Comparison of ENCODE assay signal across 17 mouse cellular contexts in the genomic region with DNA sequence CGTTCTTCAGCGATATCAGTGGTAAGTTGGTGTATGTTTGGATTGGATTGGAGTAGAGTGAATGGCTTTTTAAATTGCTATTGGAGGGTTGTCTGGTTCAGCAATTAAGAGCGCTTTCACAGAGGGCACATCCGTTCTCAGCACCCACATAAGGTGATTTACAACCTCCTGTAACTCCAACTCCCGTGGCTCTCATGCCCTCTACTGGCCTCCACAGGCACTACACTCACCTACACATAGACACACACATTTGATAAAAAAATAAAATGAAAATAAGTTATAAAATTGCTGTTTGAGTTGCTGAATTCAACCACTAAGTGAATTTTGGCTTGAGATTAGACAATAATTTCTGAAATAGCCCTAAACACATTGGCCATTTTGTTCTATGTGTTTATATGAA. TPM values are rescaled to one million over a fixed set of nuclear protein-coding genes. Genes with fewer than 3 reads are reported as not detected.
DNase-seq lines count a peak whose midpoint lies in the region; ATAC-seq and TF ChIP-seq lines count a peak whose summit lies in the region.
"Had no signal": no experiment of that assay in that cellular context is flagged by ENCODE, and none has a peak within 500 bp of the region (broad histone marks: within the 10 kb centered on the region; RNA-seq: fewer than 3 reads in every experiment).

No protein-coding gene starts in this region.

- TF ChIP-seq CTCF in heart, adult 2 months (IDR thresholded peaks at IDR 0.05), result peak; percentile 44
- TF ChIP-seq CTCF in midbrain, postnatal 0 days (IDR thresholded peaks at IDR 0.05), result peak; percentile 36
- peak; percentile 55 for TF ChIP-seq CTCF in Patski (IDR thresholded peaks at IDR 0.05)
- TF ChIP-seq CTCF in small intestine, adult 2 months (IDR thresholded peaks at IDR 0.05; ENCODE audit: extremely low read depth, insufficient read length, insufficient replicate concordance, low read depth, low read length), result peak; percentile 43; the same call in 1 of the 2 replicates

- ATAC-seq in midbrain, postnatal 0 days (ENCODE audit: low FRiP score), result no peak
- no peak for ATAC-seq in midbrain, embryonic 15.5 days (replicated peaks)
- ATAC-seq in Patski, result no peak

- H3K36me3 ChIP-seq in heart, adult 2 months (ENCODE audit: control insufficient read depth, insufficient read depth, low read length), result no peaks in the 10 kb centered on the region
- H3K36me3 ChIP-seq in midbrain, postnatal 0 days (ENCODE audit: insufficient read depth, low read length), result no peaks in the 10 kb centered on the region
- no peaks in the 10 kb centered on the region for H3K36me3 ChIP-seq in midbrain, embryonic 15.5 days (replicated peaks)
- H3K36me3 ChIP-seq in small intestine, adult 2 months (ENCODE audit: control insufficient read depth, insufficient read depth, low read length), result no peaks in the 10 kb centered on the region
- H3K36me3 ChIP-seq: heart, embryonic 10.5 days; hindbrain, embryonic 12.5 days; limb, embryonic 13.5 days had no signal

- WGBS in heart, adult 2 months, result 80% methylated on average over 5 of the region's 5 CpGs
- 82% methylated on average over 5 of the region's 5 CpGs for WGBS in midbrain, postnatal 0 days
- 80% methylated on average over 5 of the region's 5 CpGs for WGBS in midbrain, embryonic 15.5 days
- WGBS in small intestine, adult 2 months, result 81% methylated on average over 5 of the region's 5 CpGs

- no peak overlapping the region for H3K4me2 ChIP-seq in midbrain, postnatal 0 days (ENCODE audit: low read depth, low read length, poor library complexity, severe bottlenecking)
- no peak overlapping the region for H3K4me2 ChIP-seq in midbrain, embryonic 15.5 days
- H3K4me2 ChIP-seq: hindbrain, embryonic 12.5 days; limb, embryonic 13.5 days had no signal

- H3K4me3 ChIP-seq in heart, adult 2 months, result no peak overlapping the region
- H3K4me3 ChIP-seq in midbrain, postnatal 0 days (ENCODE audit: low read depth, low read length), result no peak overlapping the region
- no peak overlapping the region for H3K4me3 ChIP-seq in midbrain, embryonic 15.5 days
- no peak overlapping the region for H3K4me3 ChIP-seq in small intestine, adult 2 months (ENCODE audit: low read depth, low read length)
- H3K4me3 ChIP-seq: heart, embryonic 10.5 days; hindbrain, embryonic 12.5 days; limb, embryonic 13.5 days had no signal

- 0 out of 2 replicates have a peak, but pooled peaks cover 5% of the 10 kb centered on the region for H3K9me3 ChIP-seq in midbrain, postnatal 0 days (ENCODE audit: low read length)
- no peaks in the 10 kb centered on the region for H3K9me3 ChIP-seq in midbrain, embryonic 15.5 days
- H3K9me3 ChIP-seq: heart, embryonic 10.5 days; hindbrain, embryonic 12.5 days had no signal

- no peaks in the 10 kb centered on the region for H3K79me2 ChIP-seq in heart, adult 2 months (replicated peaks; ENCODE audit: control insufficient read depth, insufficient read depth, low read length)

- TF ChIP-seq POLR2A in heart, adult 2 months (IDR thresholded peaks at IDR 0.05; ENCODE audit: insufficient read depth, low read depth, low read length), result no peak
- TF ChIP-seq POLR2A in small intestine, adult 2 months (IDR thresholded peaks at IDR 0.05; ENCODE audit: low read depth, low read length), result no peak

- no peak overlapping the region for H3K27ac ChIP-seq in heart, adult 2 months
- no peak overlapping the region for H3K27ac ChIP-seq in midbrain, postnatal 0 days (ENCODE audit: low read depth, low read length)
- no peak overlapping the region for H3K27ac ChIP-seq in midbrain, embryonic 15.5 days
- no peak overlapping the region for H3K27ac ChIP-seq in small intestine, adult 2 months (ENCODE audit: insufficient read depth, low read depth, low read length)
- H3K27ac ChIP-seq: heart, embryonic 10.5 days; hindbrain, embryonic 12.5 days; limb, embryonic 13.5 days had no signal

- POLR2A ChIA-PET in Patski (lab: Charles Lee), result no interaction called here

- peaks cover 3% of the 10 kb centered on the region; the same call in 1 of the 2 replicates for H3K27me3 ChIP-seq in heart, adult 2 months (ENCODE audit: control insufficient read depth, insufficient read depth, low read length)
- peaks cover 16% of the 10 kb centered on the region for H3K27me3 ChIP-seq in midbrain, postnatal 0 days (ENCODE audit: insufficient read depth, low read length)
- H3K27me3 ChIP-seq in midbrain, embryonic 15.5 days (replicated peaks), result peaks cover 26% of the 10 kb centered on the region
- H3K27me3 ChIP-seq in Patski, result peaks cover 50% of the 10 kb centered on the region
- peaks cover 9% of the 10 kb centered on the region for H3K27me3 ChIP-seq in small intestine, adult 2 months (ENCODE audit: control insufficient read depth, insufficient read depth, low read length)

- no peaks in the 10 kb centered on the region for H3K4me1 ChIP-seq in heart, adult 2 months (ENCODE audit: control insufficient read depth, insufficient read depth, low read length)
- no peaks in the 10 kb centered on the region for H3K4me1 ChIP-seq in midbrain, postnatal 0 days (ENCODE audit: insufficient read depth, low read length)
- peaks cover 2% of the 10 kb centered on the region for H3K4me1 ChIP-seq in midbrain, embryonic 15.5 days
- no peaks in the 10 kb centered on the region for H3K4me1 ChIP-seq in small intestine, adult 2 months (ENCODE audit: control insufficient read depth, insufficient read depth, insufficient read length, low read length)

- CTCF ChIA-PET in Patski (lab: Charles Lee), result no interaction called here

- no peak for DNase-seq in heart, adult 2 months
- no peak for DNase-seq in heart, postnatal 25 days (ENCODE audit: low spot score)
- DNase-seq in midbrain, postnatal 0 days (ENCODE audit: low spot score), result no peak
- no peak for DNase-seq in Patski (ENCODE audit: low read depth, low spot score)
- DNase-seq in spleen, postnatal 4 days (ENCODE audit: low spot score in 2 of 2), result no peak
- DNase-seq in thymus, adult 18-20 months, result no peak
- DNase-seq: embryo, embryonic 11 days; thymus, postnatal 36 days had no signal

- intact Hi-C loops in heart, adult 2 months (cut with DNase I), result no loop called here
- intact Hi-C loops in heart, postnatal 25 days (cut with DNase I), result no loop called here

- in situ Hi-C loops in Patski (cut with MboI; ENCODE audit: low pct_unique_long_range_greater_than_20kb), result no loop called here

- TF ChIP-seq EP300 in heart, adult 2 months (IDR thresholded peaks at IDR 0.05; ENCODE audit: insufficient read depth, low read depth, low read length), result no peak

- H3K9ac ChIP-seq in heart, adult 2 months (ENCODE audit: low read depth, low read length), result no peak overlapping the region
- no peak overlapping the region for H3K9ac ChIP-seq in midbrain, postnatal 0 days (replicated peaks; ENCODE audit: low read length, poor library complexity, severe bottlenecking)
- H3K9ac ChIP-seq in midbrain, embryonic 15.5 days, result no peak overlapping the region
- H3K9ac ChIP-seq: hindbrain, embryonic 12.5 days; limb, embryonic 13.5 days had no signal

RNA-seq across cellular contexts. Expression of a gene that starts 5.5 kb away (rescaled TPM):
- total RNA-seq in heart, adult 2 months (2021), result 1 to 10 TPM in 1 of 2 experiments, under 1 TPM in 1; 0.94 to 1.5 TPM
- polyA plus RNA-seq in heart, adult 2 months (2012; rRNA removed), result 0.61 and 1.5 TPM in 2 replicates
- under 1 TPM; 0.44 to 0.61 TPM for total RNA-seq in heart, postnatal 25 days (2021)
- 0.05 TPM in 1 of 2 replicates, not detected in the other for total RNA-seq in midbrain, postnatal 0 days (2014; rRNA removed)
- polyA plus RNA-seq in midbrain, postnatal 0 days (2015; fragmentation: Nextera tagmentation; extraction: Ambion mirVana), result 0.16 TPM in 1 of 2 replicates, not detected in the other
- 0.04 TPM in 1 of 2 replicates, not detected in the other for polyA plus RNA-seq in midbrain, embryonic 15.5 days (2015; fragmentation: Nextera tagmentation; extraction: Ambion mirVana)
- polyA plus RNA-seq in Patski (2021), result not detected
- polyA plus RNA-seq in small intestine, adult 2 months (2012; rRNA removed), result 6.6 and 9.7 TPM in 2 replicates
- polyA plus RNA-seq: hindbrain, embryonic 12.5 days had no signal

RNA-seq across cellular contexts. Expression of a gene that starts 10.6 kb away (rescaled TPM):
- not detected for total RNA-seq in heart, adult 2 months (2021)
- polyA plus RNA-seq in heart, adult 2 months (2012; rRNA removed), result 0.23 TPM in 1 of 2 replicates, not detected in the other
- total RNA-seq in heart, postnatal 25 days (2021), result not detected
- total RNA-seq in midbrain, postnatal 0 days (2014; rRNA removed), result 0.24 TPM in 1 of 2 replicates, not detected in the other
- 0.36 and 0.39 TPM in 2 replicates for polyA plus RNA-seq in midbrain, postnatal 0 days (2015; fragmentation: Nextera tagmentation; extraction: Ambion mirVana)
- 0.14 TPM in 1 of 2 replicates, not detected in the other for polyA plus RNA-seq in midbrain, embryonic 15.5 days (2015; fragmentation: Nextera tagmentation; extraction: Ambion mirVana)
- 0.98 TPM for polyA plus RNA-seq in Patski (2021)
- not detected in 2 replicates for polyA plus RNA-seq in small intestine, adult 2 months (2012; rRNA removed)

RNA-seq across cellular contexts. Expression of a gene that starts 46.8 kb away (rescaled TPM):
- total RNA-seq in heart, adult 2 months (2021), result 10 to 100 TPM; 40.2 to 40.9 TPM
- polyA plus RNA-seq in heart, adult 2 months (2012; rRNA removed), result 61.2 and 63.8 TPM in 2 replicates
- 10 to 100 TPM; 35.6 to 37.8 TPM for total RNA-seq in heart, postnatal 25 days (2021)
- 104 and 115 TPM in 2 replicates for total RNA-seq in midbrain, postnatal 0 days (2014; rRNA removed)
- polyA plus RNA-seq in midbrain, postnatal 0 days (2015; fragmentation: Nextera tagmentation; extraction: Ambion mirVana), result 108 and 111 TPM in 2 replicates
- polyA plus RNA-seq in midbrain, embryonic 15.5 days (2015; fragmentation: Nextera tagmentation; extraction: Ambion mirVana), result 120 TPM in 2 replicates
- 94.8 TPM for polyA plus RNA-seq in Patski (2021)
- 46.3 and 105 TPM in 2 replicates for polyA plus RNA-seq in small intestine, adult 2 months (2012; rRNA removed)

RNA-seq across cellular contexts. Expression of a gene that starts 57.8 kb away (rescaled TPM):
- total RNA-seq in heart, adult 2 months (2021), result not detected
- polyA plus RNA-seq in heart, adult 2 months (2012; rRNA removed), result not detected in 2 replicates
- not detected for total RNA-seq in heart, postnatal 25 days (2021)
- not detected in 2 replicates for total RNA-seq in midbrain, postnatal 0 days (2014; rRNA removed)
- not detected in 2 replicates for polyA plus RNA-seq in midbrain, postnatal 0 days (2015; fragmentation: Nextera tagmentation; extraction: Ambion mirVana)
- polyA plus RNA-seq in midbrain, embryonic 15.5 days (2015; fragmentation: Nextera tagmentation; extraction: Ambion mirVana), result not detected in 2 replicates
- polyA plus RNA-seq in Patski (2021), result not detected
- not detected in 2 replicates for polyA plus RNA-seq in small intestine, adult 2 months (2012; rRNA removed)
- total RNA-seq: ES-E14; layer of hippocampus, postnatal 14 days; monocyte, adult 5-6 weeks had no signal
- polyA plus RNA-seq: heart, embryonic 10.5 days; hindbrain, embryonic 12.5 days; kidney, embryonic 14.5 days; limb, embryonic 13.5 days had no signal
